Mouse (Mus musculus) hindbrain, embryonic 12.5 days (tissue): ENCODE measurements around the gene Snf8. TPM values are rescaled to one million over a fixed set of nuclear protein-coding genes. Genes with fewer than 3 reads are reported as not detected.
A peak's percentile ranks its signal among the peaks of the same experiment; 100 is the strongest.

Experiments used
- ATAC-seq: fragments of 200-750 bp; cut with Nextera tagmentation; 2 replicates; pipeline ENCODE4 v1.8.0; 2017; ENCODE audit warnings: moderate TSS enrichment; ENCODE audit not compliant: low FRiP score
- H3K27ac ChIP-seq: fragments of 300-500 bp; sonication (generic); 2 replicates; pipeline ENCODE4 v1.5.1; 2016; ENCODE audit warnings: mild to moderate bottlenecking
- H3K27me3 ChIP-seq: fragments of 300-500 bp; sonication (generic); 2 replicates; pipeline ENCODE4 v1.6.1; 2016; ENCODE audit warnings: mild to moderate bottlenecking
- H3K36me3 ChIP-seq: fragments of 300-500 bp; sonication (generic); 2 replicates; pipeline ENCODE4 v1.6.1; 2016; ENCODE audit warnings: mild to moderate bottlenecking
- H3K4me1 ChIP-seq: fragments of 300-500 bp; sonication (generic); 2 replicates; pipeline ENCODE4 v1.6.1; 2016
- H3K4me2 ChIP-seq: fragments of 300-500 bp; sonication (generic); replicated peaks from 2 replicates; pipeline ENCODE4 v1.6.1; 2016; ENCODE audit warnings: mild to moderate bottlenecking
- H3K4me3 ChIP-seq: fragments of 300-500 bp; sonication (generic); 2 replicates; pipeline ENCODE4 v1.5.1; 2016; ENCODE audit warnings: mild to moderate bottlenecking
- H3K9ac ChIP-seq: fragments of 300-500 bp; sonication (generic); 2 replicates; pipeline ENCODE4 v1.6.1; 2016; ENCODE audit warnings: mild to moderate bottlenecking, moderate library complexity
- H3K9me3 ChIP-seq: fragments of 300-500 bp; sonication (generic); replicated peaks from 2 replicates; pipeline ENCODE4 v1.6.1; 2016; ENCODE audit warnings: mild to moderate bottlenecking
- WGBS: fragments of 180-500 bp; shearing (Covaris S2); methylation state at CpG from one replicate; pipeline ENCODE4 v1.1.7; 2016; 5-methylcytosine and 5-hydroxymethylcytosine counted together
- polyA plus RNA-seq: library from polyadenylated mRNA; unstranded; fragments of >200 nt; fragmentation: Nextera tagmentation; extraction: Ambion mirVana; gene quantifications from 2 replicates; pipeline ENCODE4 v1.2.1, GENCODE M21; 2016

Gene Snf8
- polyA plus RNA-seq, 1 experiment from 2014 or later, result 118 TPM

- Histone ChIP-seq H3K9me3 (no peaks in the 10 kb centered on the region), H3K4me3 (no peak overlapping the region), H3K27ac (no peak overlapping the region), H3K9ac (no peak overlapping the region), H3K4me1 (peaks cover 6% of the 10 kb centered on the region), H3K36me3 (peaks cover 76% of the 10 kb centered on the region), H3K27me3 (no peaks in the 10 kb centered on the region), H3K4me2 (no peak overlapping the region)
- WGBS, result 89% methylated on average over 4 of the region's 4 CpGs
- no peak for ATAC-seq
Observed at GRCm38 (mm10) chr11:96058309-96058708, 23.6 kb downstream of the Snf8 start.

GRCm38 (mm10) chr11:96064521-96065214, 30.0 kb downstream of the Snf8 start:
- WGBS, result under 1% methylated on average over 38 of the region's 64 CpGs
- Histone ChIP-seq H3K36me3 (peaks cover 22% of the 10 kb centered on the region), H3K4me1 (peaks cover 20% of the 10 kb centered on the region), H3K4me3 (peak overlapping the region; percentile 96), H3K4me2 (peak overlapping the region; percentile 80), H3K27ac (peak overlapping the region; percentile 89), H3K9me3 (no peaks in the 10 kb centered on the region), H3K27me3 (no peaks in the 10 kb centered on the region), H3K9ac (peak overlapping the region; percentile 98)
- ATAC-seq, result peak; percentile 74

DNA sequence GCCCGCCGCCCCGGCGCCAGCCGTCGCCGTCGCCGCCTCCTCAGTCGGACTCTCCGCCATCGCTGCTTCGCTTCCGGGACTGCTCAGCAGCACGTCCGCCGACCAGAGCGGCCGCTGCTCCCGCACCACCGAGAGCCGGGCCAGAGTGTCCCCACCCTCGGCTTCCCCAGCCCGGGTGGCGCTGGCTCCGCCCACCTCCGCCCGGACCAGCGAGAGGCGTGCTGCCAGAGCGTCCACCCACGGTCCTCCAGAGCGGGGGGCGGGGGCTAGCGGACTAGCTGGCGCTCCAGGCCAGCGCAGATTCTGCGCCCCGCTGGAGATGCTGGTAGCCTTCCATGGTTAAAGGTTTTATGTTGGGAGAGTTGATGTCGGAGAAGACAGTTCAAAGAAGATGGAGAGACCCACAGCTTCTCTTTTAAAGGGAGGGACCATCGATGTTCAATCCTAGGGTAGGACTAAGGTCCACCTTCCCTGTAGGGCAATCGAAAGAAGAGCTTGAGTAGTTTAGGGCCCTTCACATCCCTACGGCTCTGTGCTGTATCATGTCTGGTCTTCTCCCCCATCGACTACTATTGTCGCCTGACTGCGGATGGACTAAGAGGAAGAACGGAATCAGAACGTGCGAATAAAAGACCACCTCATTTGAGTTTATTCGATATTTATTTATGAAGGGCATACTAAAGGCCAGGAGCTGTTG, 30.7 kb downstream of the Snf8 start, which contains the start of gene Ube2z:
Gene Ube2z (minus strand): TSS at position 174 of the 697 bp plus-strand sequence.
- no peaks in the 10 kb centered on the region for H3K9me3 ChIP-seq
- WGBS, result 6% methylated on average over 36 of the region's 50 CpGs
- H3K4me2 ChIP-seq, result peak within 1 kb of the TSS; percentile 80
- peak within 1 kb of the TSS; percentile 98 for H3K9ac ChIP-seq
- peak; percentile 98 for ATAC-seq
- peaks cover 20% of the 10 kb centered on the region for H3K4me1 ChIP-seq
- no peaks in the 10 kb centered on the region for H3K27me3 ChIP-seq
- H3K36me3 ChIP-seq, result peaks cover 19% of the 10 kb centered on the region
- peak within 1 kb of the TSS; percentile 96 for H3K4me3 ChIP-seq
- peak within 1 kb of the TSS; percentile 89 for H3K27ac ChIP-seq

GRCm38 (mm10) chr11:96068231-96068630, 33.5 kb downstream of the Snf8 start:
- Histone ChIP-seq H3K27me3 (no peaks in the 10 kb centered on the region), H3K4me1 (peaks cover 15% of the 10 kb centered on the region), H3K36me3 (peaks cover 13% of the 10 kb centered on the region), H3K4me2 (no peak overlapping the region), H3K9ac (no peak overlapping the region), H3K27ac (no peak overlapping the region), H3K4me3 (no peak overlapping the region), H3K9me3 (no peaks in the 10 kb centered on the region)
- ATAC-seq, result no peak
- 72% methylated on average over 5 of the region's 5 CpGs for WGBS

GRCm38 (mm10) chr11:96070353-96070752, 35.7 kb downstream of the Snf8 start:
- H3K27ac ChIP-seq, result no peak overlapping the region
- H3K9me3 ChIP-seq, result no peaks in the 10 kb centered on the region
- 90% methylated on average over 7 of the region's 7 CpGs for WGBS
- H3K36me3 ChIP-seq, result peaks cover 15% of the 10 kb centered on the region
- H3K9ac ChIP-seq, result no peak overlapping the region
- no peak for ATAC-seq
- H3K4me3 ChIP-seq, result no peak overlapping the region
- H3K4me1 ChIP-seq, result peaks cover 16% of the 10 kb centered on the region
- no peaks in the 10 kb centered on the region for H3K27me3 ChIP-seq
- no peak overlapping the region for H3K4me2 ChIP-seq

DNA sequence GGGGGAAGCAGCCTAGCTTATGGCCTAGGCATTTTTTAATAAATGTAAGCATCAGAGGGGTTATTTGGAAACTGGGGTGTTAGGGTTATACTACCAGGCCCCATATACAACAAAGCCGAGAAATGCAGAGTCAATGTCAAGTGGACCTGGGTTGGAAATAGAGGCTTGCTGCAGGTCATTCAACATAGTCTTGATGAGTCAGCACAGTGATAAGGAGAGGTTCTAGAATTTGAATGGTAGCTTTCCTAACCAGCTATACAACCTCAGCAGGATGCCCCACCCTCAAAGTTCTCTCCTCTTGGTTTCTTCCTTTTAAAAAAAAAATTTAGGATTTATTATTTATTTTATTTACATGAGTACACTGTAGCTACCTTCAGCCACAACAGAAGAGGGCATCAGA, 36.3 kb downstream of the Snf8 start:
- Histone ChIP-seq H3K9me3 (no peaks in the 10 kb centered on the region), H3K4me2 (no peak overlapping the region), H3K9ac (no peak overlapping the region), H3K4me1 (peaks cover 13% of the 10 kb centered on the region), H3K36me3 (peaks cover 15% of the 10 kb centered on the region), H3K4me3 (no peak overlapping the region), H3K27ac (no peak overlapping the region), H3K27me3 (no peaks in the 10 kb centered on the region)
- 97% methylated on average over 1 of the region's 1 CpGs for WGBS
- no peak for ATAC-seq

- Histone ChIP-seq H3K4me1 (peaks cover 13% of the 10 kb centered on the region), H3K9me3 (no peaks in the 10 kb centered on the region), H3K27me3 (no peaks in the 10 kb centered on the region), H3K27ac (no peak overlapping the region), H3K9ac (no peak overlapping the region), H3K4me3 (no peak overlapping the region), H3K36me3 (peaks cover 15% of the 10 kb centered on the region), H3K4me2 (no peak overlapping the region)
- 82% methylated on average over 9 of the region's 9 CpGs for WGBS
- no peak for ATAC-seq
Observed at GRCm38 (mm10) chr11:96073295-96073993, 38.8 kb downstream of the Snf8 start.

GRCm38 (mm10) chr11:96074351-96075176, 39.9 kb downstream of the Snf8 start:
- no peak for ATAC-seq
- H3K9ac ChIP-seq, result peak overlapping the region; percentile 79
- peaks cover 15% of the 10 kb centered on the region for H3K36me3 ChIP-seq
- peak overlapping the region; percentile 81 for H3K4me3 ChIP-seq
- peak overlapping the region; percentile 93 for H3K4me2 ChIP-seq
- no peaks in the 10 kb centered on the region for H3K27me3 ChIP-seq
- WGBS, result 26% methylated on average over 17 of the region's 17 CpGs
- peaks cover 13% of the 10 kb centered on the region for H3K4me1 ChIP-seq
- H3K9me3 ChIP-seq, result no peaks in the 10 kb centered on the region
- peak overlapping the region; percentile 73 for H3K27ac ChIP-seq

- ATAC-seq, result peak; percentile 2; the same call in 1 of the 2 replicates
- WGBS, result under 1% methylated on average over 15 of the region's 15 CpGs
Observed at GRCm38 (mm10) chr11:96075177-96075508, 40.5 kb downstream of the Snf8 start.

GRCm38 (mm10) chr11:96075509-96076220, 41.0 kb downstream of the Snf8 start, which contains the start of gene Atp5g1:
TSS of gene Atp5g1 (minus strand) at chr11:96075670.
- under 1% methylated on average over 37 of the region's 37 CpGs for WGBS

More at GRCm38 (mm10) chr11:96075177-96075508, 40.5 kb downstream of the Snf8 start:
- Histone ChIP-seq H3K27me3 (no peaks in the 10 kb centered on the region), H3K9ac (peak overlapping the region; percentile 79), H3K27ac (peak overlapping the region; percentile 73), H3K4me1 (peaks cover 13% of the 10 kb centered on the region), H3K9me3 (no peaks in the 10 kb centered on the region), H3K4me2 (peak overlapping the region; percentile 93), H3K4me3 (peak overlapping the region; percentile 81), H3K36me3 (peaks cover 15% of the 10 kb centered on the region)

More at GRCm38 (mm10) chr11:96075509-96076220, 41.0 kb downstream of the Snf8 start, which contains the start of gene Atp5g1:
- peak; percentile 98 for ATAC-seq
- Histone ChIP-seq H3K9ac (peak within 1 kb of the TSS; percentile 79), H3K4me3 (peak within 1 kb of the TSS; percentile 81), H3K27me3 (no peaks in the 10 kb centered on the region), H3K27ac (peak within 1 kb of the TSS; percentile 73), H3K9me3 (no peaks in the 10 kb centered on the region), H3K4me1 (peaks cover 13% of the 10 kb centered on the region), H3K36me3 (peaks cover 10% of the 10 kb centered on the region), H3K4me2 (peak within 1 kb of the TSS; percentile 93)
